Mouse (Mus musculus) small intestine, adult 2 months (tissue): Measurements from ENCODE around the gene Cdhr3. TPM values are rescaled to one million over a fixed set of nuclear protein-coding genes. Genes with fewer than 3 reads are reported as not detected.
"Not testable (repeated sequence)": the region's sequence is repeated elsewhere in the genome, so short reads cannot be mapped to it uniquely, and the experiment has no call there.

Experiments
- H3K27ac ChIP-seq: fragments of 200-500 bp; 2 replicates; pipeline ENCODE4 v1.5.1; 2012; ENCODE audit warnings: low read depth, low read length, control low read depth, inconsistent platforms; ENCODE audit not compliant: insufficient read depth
- H3K27me3 ChIP-seq: fragments of 200-500 bp; 2 replicates; pipeline ENCODE4 v1.6.1; 2012; ENCODE audit warnings: mild to moderate bottlenecking, moderate library complexity, low read length, inconsistent platforms; ENCODE audit not compliant: control insufficient read depth, insufficient read depth
- H3K36me3 ChIP-seq: fragments of 200-500 bp; 2 replicates; pipeline ENCODE4 v1.6.1; 2012; ENCODE audit warnings: mild to moderate bottlenecking, low read length, control low read depth, inconsistent platforms; ENCODE audit not compliant: control insufficient read depth, insufficient read depth
- H3K4me1 ChIP-seq: fragments of 200-500 bp; 2 replicates; pipeline ENCODE4 v1.6.1; 2012; ENCODE audit warnings: low read length, inconsistent platforms, mixed read lengths; ENCODE audit not compliant: control insufficient read depth, insufficient read depth, insufficient read length
- H3K4me3 ChIP-seq: fragments of 200-500 bp; 2 replicates; pipeline ENCODE4 v1.5.1; 2012; ENCODE audit warnings: low read depth, mild to moderate bottlenecking, control low read depth, inconsistent platforms, low read length, moderate library complexity
- CTCF ChIP-seq: fragments of 200-500 bp; IDR thresholded peaks from 2 replicates; pipeline ENCODE4 v1.5.1; 2012; ENCODE audit warnings: low read depth, mild to moderate bottlenecking, control low read depth, inconsistent platforms, low read length, moderate library complexity, mixed read lengths; ENCODE audit not compliant: insufficient replicate concordance, insufficient read length; ENCODE audit errors: extremely low read depth
- POLR2A ChIP-seq: fragments of 200-500 bp; IDR thresholded peaks from 2 replicates; pipeline ENCODE4 v1.6.1; 2012; ENCODE audit warnings: low read depth, mild to moderate bottlenecking, control low read depth, inconsistent platforms, low read length, moderate library complexity
- WGBS: fragments of 180-500 bp; shearing (Covaris S2); methylation state at CpG from one replicate; pipeline ENCODE4 v1.1.7; 2018; 5-methylcytosine and 5-hydroxymethylcytosine counted together
- polyA plus RNA-seq: library from polyadenylated mRNA; depleted of rRNA; stranded (reverse); fragments of >200 nt; gene quantifications from 2 replicates; pipeline ENCODE4 v1.2.3, GENCODE M21; 2012

The Cdhr3 gene
- polyA plus RNA-seq, 1 experiment: not detected

GRCm38 (mm10) chr12:33076309-33076708 lies 16.4 kb downstream of the Cdhr3 start:
- H3K27me3 ChIP-seq: no peaks in the 10 kb centered on the region
- no peak overlapping the region for H3K27ac ChIP-seq
- WGBS: 18% methylated on average over 3 of the region's 3 CpGs
- no peak overlapping the region for H3K4me3 ChIP-seq
- no peaks in the 10 kb centered on the region for H3K36me3 ChIP-seq
- no peaks in the 10 kb centered on the region for H3K4me1 ChIP-seq
- no peak for TF ChIP-seq CTCF

GRCm38 (mm10) chr12:33071901-33072672 lies 20.6 kb downstream of the Cdhr3 start:
- 72% methylated on average over 8 of the region's 8 CpGs for WGBS
- TF ChIP-seq POLR2A (no peak), CTCF (no peak)
- H3K36me3 ChIP-seq: no peaks in the 10 kb centered on the region
- no peak overlapping the region for H3K27ac ChIP-seq
- no peaks in the 10 kb centered on the region for H3K27me3 ChIP-seq
- peaks cover 2% of the 10 kb centered on the region; the same call in 1 of the 2 replicates for H3K4me1 ChIP-seq
- H3K4me3 ChIP-seq: no peak overlapping the region

GRCm38 (mm10) chr12:33068977-33069376 lies 23.7 kb downstream of the Cdhr3 start:
- Histone ChIP-seq H3K4me3 (no peak overlapping the region), H3K4me1 (peaks cover 2% of the 10 kb centered on the region; the same call in 1 of the 2 replicates), H3K27me3 (no peaks in the 10 kb centered on the region), H3K27ac (no peak overlapping the region), H3K36me3 (no peaks in the 10 kb centered on the region)
- TF ChIP-seq POLR2A: no peak
- no peak for TF ChIP-seq CTCF
- WGBS: 32% methylated on average over 2 of the region's 2 CpGs

- TF ChIP-seq CTCF (no peak), POLR2A (no peak)
- Histone ChIP-seq H3K27me3 (no peaks in the 10 kb centered on the region), H3K4me3 (no peak overlapping the region), H3K36me3 (no peaks in the 10 kb centered on the region), H3K27ac (no peak overlapping the region), H3K4me1 (peaks cover 2% of the 10 kb centered on the region; the same call in 1 of the 2 replicates)
- WGBS: 71% methylated on average over 4 of the region's 4 CpGs
These were observed 26.3 kb downstream of the Cdhr3 start for GRCm38 (mm10) chr12:33066355-33066754.

- H3K27me3 ChIP-seq: no peaks in the 10 kb centered on the region
- no peak overlapping the region for H3K4me3 ChIP-seq
- no peaks in the 10 kb centered on the region for H3K36me3 ChIP-seq
- H3K4me1 ChIP-seq: peaks cover 2% of the 10 kb centered on the region; the same call in 1 of the 2 replicates
- TF ChIP-seq CTCF (no peak), POLR2A (no peak)
- H3K27ac ChIP-seq: no peak overlapping the region
- 86% methylated on average over 3 of the region's 3 CpGs for WGBS
These were observed 27.5 kb downstream of the Cdhr3 start for GRCm38 (mm10) chr12:33065162-33065561.

- Histone ChIP-seq H3K27ac (no peak overlapping the region), H3K4me3 (no peak overlapping the region), H3K36me3 (no peaks in the 10 kb centered on the region), H3K27me3 (no peaks in the 10 kb centered on the region), H3K4me1 (peaks cover 2% of the 10 kb centered on the region; the same call in 1 of the 2 replicates)
- WGBS: 45% methylated on average over 2 of the region's 2 CpGs
- TF ChIP-seq POLR2A (no peak), CTCF (no peak)
These were observed 28.4 kb downstream of the Cdhr3 start for GRCm38 (mm10) chr12:33064266-33064665.

GRCm38 (mm10) chr12:33063250-33063649 lies 29.4 kb downstream of the Cdhr3 start:
- no peaks in the 10 kb centered on the region for H3K36me3 ChIP-seq
- TF ChIP-seq CTCF: no peak
- TF ChIP-seq POLR2A: no peak
- H3K27ac ChIP-seq: no peak overlapping the region
- WGBS: 62% methylated on average over 2 of the region's 2 CpGs
- H3K4me1 ChIP-seq: no peaks in the 10 kb centered on the region
- no peaks in the 10 kb centered on the region for H3K27me3 ChIP-seq
- H3K4me3 ChIP-seq: no peak overlapping the region

- not testable (repeated sequence) for H3K36me3 ChIP-seq
- WGBS: 59% methylated on average over 2 of the region's 2 CpGs
These were observed 30.3 kb downstream of the Cdhr3 start for GRCm38 (mm10) chr12:33062379-33062778.

More at GRCm38 (mm10) chr12:33062379-33062778, 30.3 kb downstream of the Cdhr3 start:
- not testable (repeated sequence) for H3K27ac ChIP-seq, H3K4me1 ChIP-seq, H3K4me3 ChIP-seq, H3K27me3 ChIP-seq
